Mouse (Mus musculus) thymus, adult 2 months (tissue): ENCODE measurements around the gene Dok5.

ENCODE experiments used
- CTCF ChIP-seq: fragments of 200-500 bp; IDR thresholded peaks from 2 replicates; pipeline ENCODE4 v1.5.1; 2012; ENCODE audit warnings: mild to moderate bottlenecking, control low read depth, low read length, moderate library complexity, borderline replicate concordance; ENCODE audit not compliant: control insufficient read depth, poor library complexity, insufficient read depth; ENCODE audit errors: extremely low read depth
- POLR2A ChIP-seq: fragments of 200-500 bp; IDR thresholded peaks from 2 replicates; pipeline ENCODE4 v1.6.1; 2012; ENCODE audit warnings: mild to moderate bottlenecking, low read length, control low read depth, moderate library complexity; ENCODE audit not compliant: control insufficient read depth, poor library complexity, insufficient read depth; ENCODE audit errors: extremely low read depth

- TF ChIP-seq POLR2A, result no peak
- no peak for TF ChIP-seq CTCF
Observed at GRCm38 (mm10) chr2:170733671-170734070, 2.1 kb downstream of the Dok5 start.
